Mouse (Mus musculus) forebrain, embryonic 13.5 days (tissue): Measurements from ENCODE around the gene Map3k5. TPM values are rescaled to one million over a fixed set of nuclear protein-coding genes. Genes with fewer than 3 reads are reported as not detected.
"Not testable (repeated sequence)": the region's sequence is repeated elsewhere in the genome, so short reads cannot be mapped to it uniquely, and the experiment has no call there.

Experiments used
- ATAC-seq: fragments of 200-750 bp; cut with Nextera tagmentation; 2 replicates; pipeline ENCODE4 v1.8.0; 2017
- H3K27ac ChIP-seq: fragments of 300-500 bp; sonication (generic); 2 replicates; pipeline ENCODE4 v1.5.1; 2015; ENCODE audit warnings: inconsistent platforms, mild to moderate bottlenecking, moderate library complexity
- H3K27me3 ChIP-seq: fragments of 300-500 bp; sonication (generic); 2 replicates; pipeline ENCODE4 v1.6.1; 2015; ENCODE audit warnings: mild to moderate bottlenecking, inconsistent platforms
- H3K36me3 ChIP-seq: fragments of 300-500 bp; sonication (generic); 2 replicates; pipeline ENCODE4 v1.6.1; 2015; ENCODE audit warnings: mild to moderate bottlenecking, inconsistent platforms; ENCODE audit not compliant: poor library complexity, severe bottlenecking
- H3K4me1 ChIP-seq: fragments of 300-500 bp; sonication (generic); 2 replicates; pipeline ENCODE4 v1.6.1; 2015; ENCODE audit warnings: inconsistent platforms
- H3K4me2 ChIP-seq: fragments of 300-500 bp; sonication (generic); 2 replicates; pipeline ENCODE4 v1.6.1; 2015; ENCODE audit warnings: inconsistent platforms, mild to moderate bottlenecking, moderate library complexity
- H3K4me3 ChIP-seq: fragments of 300-500 bp; sonication (generic); 2 replicates; pipeline ENCODE4 v1.5.1; 2015; ENCODE audit warnings: mild to moderate bottlenecking, inconsistent platforms
- H3K9ac ChIP-seq: fragments of 300-500 bp; sonication (generic); 2 replicates; pipeline ENCODE4 v1.6.1; 2015; ENCODE audit warnings: mild to moderate bottlenecking, inconsistent platforms
- H3K9me3 ChIP-seq: fragments of 300-500 bp; sonication (generic); replicated peaks from 2 replicates; pipeline ENCODE4 v1.6.1; 2016; ENCODE audit warnings: inconsistent platforms
- WGBS: fragments of 180-500 bp; shearing (Covaris S2); methylation state at CpG from one replicate; pipeline ENCODE4 v1.1.7; 2015; 5-methylcytosine and 5-hydroxymethylcytosine counted together
- polyA plus RNA-seq: library from polyadenylated mRNA; unstranded; fragments of >200 nt; fragmentation: Nextera tagmentation; extraction: Ambion mirVana; gene quantifications from 2 replicates; pipeline ENCODE4 v1.2.1, GENCODE M21; 2015

Gene Map3k5
- polyA plus RNA-seq, 1 experiment from 2014 or later = 0.36 TPM

- H3K4me1 ChIP-seq, H3K9ac ChIP-seq, H3K27ac ChIP-seq, H3K4me3 ChIP-seq, H3K36me3 ChIP-seq, H3K27me3 ChIP-seq, ATAC-seq, H3K9me3 ChIP-seq, H3K4me2 ChIP-seq: not testable (repeated sequence)
- 88% methylated on average over 6 of the region's 7 CpGs for WGBS
Observed at GRCm38 (mm10) chr10:19971491-19971890, 37.2 kb downstream of the Map3k5 start.

DNA sequence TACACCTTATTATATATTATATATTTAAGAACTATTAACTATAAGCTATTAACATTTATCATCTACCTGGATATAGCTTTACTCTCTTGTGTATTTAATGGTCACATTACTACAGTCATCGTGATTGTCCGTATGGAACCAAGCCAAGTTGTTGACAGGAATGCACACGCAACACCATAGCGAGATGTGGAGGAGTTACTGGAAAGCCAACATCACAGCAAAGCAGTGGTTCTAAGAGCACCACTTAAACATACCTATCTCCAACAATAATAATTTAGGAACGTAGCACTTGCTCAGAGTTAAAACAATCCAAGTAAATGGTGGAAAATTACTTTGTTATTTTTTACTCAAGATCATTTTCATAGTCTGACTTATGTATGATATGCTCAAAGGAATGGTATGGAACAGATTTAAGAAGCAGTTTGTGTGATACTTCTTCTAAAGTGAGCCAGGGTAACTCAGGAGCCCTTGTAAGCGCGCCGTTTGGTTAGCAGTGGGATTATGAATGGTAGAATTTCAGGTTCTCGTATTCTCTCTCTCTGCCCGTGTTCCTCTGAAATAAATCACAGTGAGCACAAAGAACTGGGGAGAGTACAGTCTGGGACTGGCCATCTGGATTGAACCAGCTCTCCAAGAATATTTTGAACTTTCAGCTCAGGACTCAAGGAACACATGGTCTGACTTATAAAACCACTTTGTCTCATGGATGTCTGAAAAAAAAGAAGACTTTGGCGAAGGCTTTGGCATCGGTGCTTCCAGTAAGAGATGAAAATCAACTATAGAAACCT lies 39.2 kb downstream of the Map3k5 start:
- no peaks in the 10 kb centered on the region for H3K4me1 ChIP-seq
- H3K27ac ChIP-seq = no peak overlapping the region
- H3K4me2 ChIP-seq = no peak overlapping the region
- H3K27me3 ChIP-seq = no peaks in the 10 kb centered on the region
- H3K36me3 ChIP-seq = no peaks in the 10 kb centered on the region
- no peak overlapping the region for H3K9ac ChIP-seq
- no peak for ATAC-seq
- no peaks in the 10 kb centered on the region for H3K9me3 ChIP-seq
- WGBS = 93% methylated on average over 12 of the region's 12 CpGs
- H3K4me3 ChIP-seq = no peak overlapping the region

DNA sequence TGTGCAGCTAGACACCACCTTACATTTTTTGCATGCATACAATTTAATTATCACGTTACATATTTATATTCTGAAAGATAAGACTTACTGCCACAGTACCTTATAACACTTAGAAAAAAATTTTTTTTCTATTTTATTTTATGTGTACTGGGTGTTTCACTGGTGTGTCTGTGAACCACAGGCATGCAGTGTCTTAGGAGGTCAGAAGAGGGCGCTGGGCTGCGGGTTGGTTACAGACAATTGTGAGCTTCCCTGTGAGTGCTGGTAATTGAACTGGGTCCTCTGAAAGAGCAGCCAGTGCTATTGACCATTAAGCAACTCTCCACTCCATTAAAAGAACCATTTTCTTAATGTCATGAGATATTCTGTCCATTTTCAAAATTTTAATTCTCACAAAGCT lies 43.3 kb downstream of the Map3k5 start:
- Histone ChIP-seq H3K27me3 (no peaks in the 10 kb centered on the region), H3K4me3 (no peak overlapping the region), H3K4me2 (no peak overlapping the region), H3K36me3 (no peaks in the 10 kb centered on the region), H3K9me3 (no peaks in the 10 kb centered on the region), H3K4me1 (no peaks in the 10 kb centered on the region), H3K9ac (no peak overlapping the region), H3K27ac (no peak overlapping the region)
- no peak for ATAC-seq
- WGBS = 84% methylated on average over 3 of the region's 3 CpGs

DNA sequence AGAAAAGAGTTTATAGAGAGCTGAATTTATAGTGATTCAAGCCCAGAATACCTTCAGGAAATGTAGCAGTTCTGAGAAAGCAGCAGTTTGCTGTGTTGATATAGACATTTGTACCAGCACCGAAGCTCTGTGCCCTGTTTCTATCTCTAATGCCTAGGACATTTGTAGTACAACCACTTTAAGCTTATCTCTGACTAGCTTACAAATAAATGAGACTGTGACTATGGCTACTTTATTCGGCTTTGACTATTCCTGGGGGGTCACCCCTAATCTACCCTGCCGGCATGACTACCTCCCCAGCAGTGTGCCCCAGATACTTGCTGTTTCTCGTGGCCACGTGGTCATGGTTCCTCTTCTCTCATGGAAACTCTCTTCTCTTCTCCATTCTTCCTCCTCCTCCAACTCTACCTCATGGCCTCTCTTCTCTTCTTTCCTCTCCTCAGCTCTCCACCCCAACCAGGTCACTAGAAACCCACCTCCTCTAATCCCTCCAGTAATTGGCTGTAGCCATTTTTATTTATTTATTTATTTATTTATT lies 44.5 kb downstream of the Map3k5 start:
- Histone ChIP-seq H3K36me3 (no peaks in the 10 kb centered on the region), H3K9ac (no peak overlapping the region), H3K4me2 (no peak overlapping the region), H3K4me3 (no peak overlapping the region), H3K4me1 (no peaks in the 10 kb centered on the region), H3K27ac (no peak overlapping the region), H3K9me3 (no peaks in the 10 kb centered on the region), H3K27me3 (no peaks in the 10 kb centered on the region)
- WGBS = 90% methylated on average over 5 of the region's 5 CpGs
- ATAC-seq = no peak

- no peak overlapping the region for H3K4me3 ChIP-seq
- WGBS = 70% methylated on average over 9 of the region's 9 CpGs
- H3K9ac ChIP-seq = no peak overlapping the region
- ATAC-seq = no peak
- no peak overlapping the region for H3K4me2 ChIP-seq
- no peak overlapping the region for H3K27ac ChIP-seq
- H3K36me3 ChIP-seq = no peaks in the 10 kb centered on the region
- H3K9me3 ChIP-seq = peaks cover 4% of the 10 kb centered on the region; the same call in 1 of the 2 replicates
- no peaks in the 10 kb centered on the region for H3K27me3 ChIP-seq
- no peaks in the 10 kb centered on the region for H3K4me1 ChIP-seq
Observed at GRCm38 (mm10) chr10:19987736-19988135, 53.5 kb downstream of the Map3k5 start.

- H3K4me2 ChIP-seq = no peak overlapping the region
- no peaks in the 10 kb centered on the region for H3K4me1 ChIP-seq
- no peak for ATAC-seq
- no peak overlapping the region for H3K4me3 ChIP-seq
- no peak overlapping the region for H3K27ac ChIP-seq
- peaks cover 4% of the 10 kb centered on the region; the same call in 1 of the 2 replicates for H3K9me3 ChIP-seq
- H3K27me3 ChIP-seq = no peaks in the 10 kb centered on the region
- 90% methylated on average over 6 of the region's 6 CpGs for WGBS
- no peak overlapping the region for H3K9ac ChIP-seq
- H3K36me3 ChIP-seq = no peaks in the 10 kb centered on the region
Observed at GRCm38 (mm10) chr10:19989986-19990385, 55.7 kb downstream of the Map3k5 start.

- no peaks in the 10 kb centered on the region for H3K36me3 ChIP-seq
- H3K9me3 ChIP-seq = peaks cover 4% of the 10 kb centered on the region; the same call in 1 of the 2 replicates
- no peak overlapping the region for H3K27ac ChIP-seq
- H3K4me3 ChIP-seq = no peak overlapping the region
- ATAC-seq = no peak
- H3K4me1 ChIP-seq = no peaks in the 10 kb centered on the region
- 78% methylated on average over 6 of the region's 6 CpGs for WGBS
- no peaks in the 10 kb centered on the region for H3K27me3 ChIP-seq
- no peak overlapping the region for H3K9ac ChIP-seq
- H3K4me2 ChIP-seq = no peak overlapping the region
Observed at GRCm38 (mm10) chr10:19990638-19991037, 56.4 kb downstream of the Map3k5 start.

DNA sequence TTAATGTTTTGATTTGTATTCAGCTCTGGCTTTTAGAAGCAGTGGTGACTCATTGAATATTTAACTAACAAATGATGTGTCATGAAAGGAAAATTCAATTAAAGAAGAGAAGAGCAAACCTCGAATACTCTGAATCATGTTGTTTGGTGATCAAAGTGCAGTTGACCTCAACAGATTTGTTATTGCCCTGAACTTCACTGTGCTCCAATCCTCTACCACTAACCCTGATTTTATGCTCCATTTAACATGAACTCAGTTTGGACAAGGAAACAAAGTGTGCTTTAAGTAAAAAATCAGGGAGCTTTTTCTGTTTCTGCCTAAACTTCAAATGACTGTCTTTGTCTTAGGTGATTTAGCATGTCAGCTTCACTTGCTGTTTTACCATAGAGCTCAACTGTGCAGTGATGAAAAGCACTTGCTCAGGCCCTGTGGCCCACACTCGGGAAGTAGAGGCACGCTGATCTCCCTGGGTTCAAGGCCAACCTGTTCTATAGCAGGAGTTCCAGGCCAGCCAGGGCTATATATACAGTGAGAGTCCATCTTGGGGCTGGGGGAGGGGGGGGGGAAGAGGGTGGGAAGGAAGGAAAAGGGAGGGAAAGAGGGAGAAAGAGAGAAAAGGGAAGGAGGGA lies 57.1 kb downstream of the Map3k5 start:
- Histone ChIP-seq H3K27ac (no peak overlapping the region), H3K27me3 (no peaks in the 10 kb centered on the region), H3K4me1 (no peaks in the 10 kb centered on the region), H3K36me3 (no peaks in the 10 kb centered on the region), H3K4me2 (no peak overlapping the region), H3K4me3 (no peak overlapping the region), H3K9me3 (peaks cover 4% of the 10 kb centered on the region; the same call in 1 of the 2 replicates), H3K9ac (no peak overlapping the region)
- ATAC-seq = no peak
- 37% methylated on average over 3 of the region's 3 CpGs for WGBS

DNA sequence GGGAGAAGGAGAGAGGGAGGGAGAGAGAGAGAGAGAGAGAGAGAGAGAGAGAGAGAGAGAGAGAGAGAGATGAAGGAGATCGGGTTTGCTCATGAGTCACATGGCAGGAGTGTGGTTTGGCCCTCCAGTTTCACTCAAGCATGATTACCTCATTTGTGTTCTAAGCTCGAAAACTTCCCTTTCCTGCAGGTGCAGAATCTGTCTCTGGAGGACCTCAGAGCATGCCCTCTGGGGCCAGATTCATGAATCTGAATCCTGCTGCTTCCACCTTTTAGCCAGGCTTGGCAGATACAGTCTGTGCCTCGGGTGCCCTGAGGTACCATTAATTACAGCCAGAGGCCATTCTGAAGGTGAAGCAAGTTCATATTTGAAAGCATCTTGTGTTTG lies 57.6 kb downstream of the Map3k5 start:
- no peak overlapping the region for H3K27ac ChIP-seq
- ATAC-seq = no peak
- H3K9ac ChIP-seq = no peak overlapping the region
- no peaks in the 10 kb centered on the region for H3K4me1 ChIP-seq
- H3K36me3 ChIP-seq = no peaks in the 10 kb centered on the region
- WGBS = 49% methylated on average over 3 of the region's 3 CpGs
- no peak overlapping the region for H3K4me3 ChIP-seq
- no peak overlapping the region for H3K4me2 ChIP-seq
- H3K9me3 ChIP-seq = no peaks in the 10 kb centered on the region
- H3K27me3 ChIP-seq = no peaks in the 10 kb centered on the region

GRCm38 (mm10) chr10:19994469-19995450 lies 60.5 kb downstream of the Map3k5 start:
- Histone ChIP-seq H3K9me3 (no peaks in the 10 kb centered on the region), H3K4me2 (no peak overlapping the region), H3K9ac (no peak overlapping the region), H3K27me3 (no peaks in the 10 kb centered on the region), H3K27ac (no peak overlapping the region), H3K36me3 (no peaks in the 10 kb centered on the region), H3K4me1 (no peaks in the 10 kb centered on the region), H3K4me3 (no peak overlapping the region)
- 75% methylated on average over 14 of the region's 14 CpGs for WGBS
- no peak for ATAC-seq

- Histone ChIP-seq H3K27ac (no peak overlapping the region), H3K4me2 (no peak overlapping the region), H3K4me1 (no peaks in the 10 kb centered on the region), H3K4me3 (no peak overlapping the region), H3K9me3 (no peaks in the 10 kb centered on the region), H3K36me3 (no peaks in the 10 kb centered on the region), H3K9ac (no peak overlapping the region), H3K27me3 (no peaks in the 10 kb centered on the region)
- WGBS = 94% methylated on average over 3 of the region's 3 CpGs
- ATAC-seq = no peak
Observed at GRCm38 (mm10) chr10:19996151-19996550, 61.9 kb downstream of the Map3k5 start.
